Mouse (Mus musculus): ENCODE measurements around the gene Lrrc9.

The Lrrc9 gene

DNA sequence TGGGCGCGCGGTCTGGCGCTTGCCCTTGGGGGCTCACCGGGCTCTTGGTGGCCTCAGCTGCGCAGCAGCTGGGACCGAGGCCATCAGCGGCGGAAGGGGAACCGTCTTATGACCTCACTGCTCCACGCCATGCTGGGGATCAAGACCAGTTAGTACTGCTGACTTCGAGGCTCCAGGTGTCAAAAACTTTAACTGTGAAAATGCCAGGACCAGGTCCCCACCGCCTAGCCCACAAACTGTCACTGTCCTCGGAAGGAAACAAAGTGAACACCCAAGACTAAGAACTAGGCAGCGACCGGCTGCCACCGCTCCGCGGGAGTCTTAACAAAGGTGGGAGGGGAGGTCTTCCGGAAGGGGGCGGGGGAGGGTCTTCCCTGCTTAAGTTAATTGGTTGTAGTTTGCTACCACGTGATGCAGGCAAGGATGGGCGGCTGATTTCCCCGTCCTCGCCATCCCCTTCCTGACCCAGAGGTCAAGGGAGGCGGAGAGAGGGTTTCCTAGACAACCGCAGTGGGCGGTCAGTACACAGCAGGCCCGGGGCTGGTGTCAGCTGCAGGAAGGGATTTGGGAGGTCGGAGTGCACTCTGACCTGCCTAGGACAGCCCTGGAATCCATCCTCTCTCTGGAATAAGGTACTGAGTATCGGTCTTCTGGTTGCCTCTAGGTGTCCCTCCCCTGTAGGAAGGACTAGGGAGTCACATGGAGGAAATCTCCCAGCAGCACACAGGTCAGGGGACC, at the start of gene Lrrc9:
Gene Lrrc9 (plus strand): TSS at position 28 of the 738 bp plus-strand sequence.
- no peak for DNase-seq (ENCODE audit: extremely low read depth, low read depth)

DNA sequence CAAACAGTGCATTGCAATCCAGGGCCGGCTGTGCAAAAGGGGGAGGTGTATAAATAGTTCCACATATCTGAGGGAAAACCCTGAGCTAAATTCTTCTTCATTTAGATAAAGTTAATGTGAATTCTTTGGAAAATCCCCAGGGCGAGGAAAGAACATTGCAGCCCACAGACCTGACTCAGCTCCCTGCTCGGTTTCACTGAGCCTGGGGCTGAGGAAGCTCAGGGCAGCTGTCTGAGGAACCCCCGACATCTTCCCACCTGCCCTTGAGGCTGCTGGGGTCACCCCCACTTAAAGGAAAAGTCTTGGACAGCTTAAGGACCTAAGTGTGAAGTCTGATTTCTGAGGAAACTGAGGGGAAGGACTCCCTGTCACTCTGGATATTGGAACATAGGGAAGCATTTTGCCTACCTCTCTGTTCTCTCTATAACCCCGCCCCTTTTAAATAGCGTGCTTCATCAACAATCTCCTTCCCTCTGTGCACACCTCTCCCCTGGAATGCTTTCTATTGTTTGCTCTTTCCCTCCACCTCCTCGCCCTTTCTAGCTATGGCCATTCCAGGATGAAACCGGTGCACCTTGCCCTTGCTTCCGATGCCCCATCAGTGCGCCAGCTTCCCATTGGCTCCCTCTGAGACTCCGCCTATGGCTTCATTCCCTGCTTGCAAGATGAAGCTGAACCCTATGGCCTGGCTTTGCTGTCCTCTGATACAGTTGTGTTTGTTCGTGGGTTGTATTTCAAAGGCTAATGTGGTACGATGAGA, 48.4 kb upstream of the Lrrc9 start:
- DNase-seq (ENCODE audit: extremely low read depth, low read depth) = no peak

DNA sequence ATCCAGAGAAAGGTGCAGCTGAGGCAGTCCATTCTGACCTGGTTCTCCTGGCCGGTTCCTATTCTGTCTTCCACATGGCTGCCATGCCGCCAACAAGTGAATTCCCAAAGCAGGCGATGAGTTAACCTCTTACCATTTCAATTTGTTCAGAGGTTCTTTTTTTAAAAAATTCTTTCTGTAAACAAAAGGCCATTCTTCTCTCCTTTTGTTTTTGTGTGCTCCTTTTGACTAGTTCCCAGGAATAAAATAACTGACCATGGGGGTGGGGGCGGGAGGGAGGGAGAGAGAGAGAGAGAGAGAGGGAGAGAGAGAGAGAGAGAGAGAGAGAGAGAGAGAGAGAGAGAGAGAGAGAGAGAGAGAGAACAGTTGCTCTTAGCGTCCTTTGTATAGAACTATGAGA, 36.6 kb upstream of the Lrrc9 start:
- DNase-seq (ENCODE audit: extremely low read depth, low read depth) = no peak

DNA sequence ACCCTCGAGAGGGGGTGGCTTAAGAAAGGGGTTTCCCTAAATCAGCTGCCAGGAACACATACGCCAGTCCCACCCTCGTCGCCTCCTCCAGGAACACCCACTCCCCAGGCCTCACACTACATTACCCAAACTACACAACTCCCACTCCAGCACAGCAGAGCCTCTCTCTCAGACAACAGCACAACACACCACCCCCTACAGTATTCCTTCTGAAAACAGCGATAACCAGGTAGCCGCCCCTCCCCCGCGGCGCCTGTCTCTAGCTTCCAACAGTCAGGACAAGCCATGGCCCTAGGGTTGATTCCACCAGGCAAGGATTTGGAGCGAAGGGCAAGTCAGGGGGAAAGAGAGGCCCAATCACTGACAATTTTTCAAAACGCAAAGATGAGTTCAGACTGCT, 34.5 kb upstream of the Lrrc9 start:
- no peak for DNase-seq (ENCODE audit: extremely low read depth, low read depth)

DNA sequence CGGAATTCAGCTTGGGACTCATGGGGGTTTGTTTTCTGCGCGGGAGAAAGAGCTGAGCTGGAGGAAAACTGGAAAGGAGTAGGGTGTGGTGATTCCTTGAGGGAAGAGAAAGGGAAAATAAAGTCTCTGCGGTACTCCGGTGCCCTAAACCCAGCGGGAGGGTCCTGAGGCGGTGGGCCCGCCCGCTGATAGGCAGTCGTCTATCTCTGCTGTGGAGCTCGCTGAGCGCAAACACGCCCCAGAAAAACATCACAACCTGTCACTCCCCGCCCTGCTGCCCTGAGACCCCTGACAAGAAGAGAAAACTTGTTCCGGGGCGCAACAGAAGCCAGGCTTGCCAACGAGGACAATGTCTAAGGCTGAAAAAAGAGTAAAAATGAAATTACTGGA, 34.0 kb upstream of the Lrrc9 start:
- DNase-seq (ENCODE audit: extremely low read depth, low read depth) = no peak

DNA sequence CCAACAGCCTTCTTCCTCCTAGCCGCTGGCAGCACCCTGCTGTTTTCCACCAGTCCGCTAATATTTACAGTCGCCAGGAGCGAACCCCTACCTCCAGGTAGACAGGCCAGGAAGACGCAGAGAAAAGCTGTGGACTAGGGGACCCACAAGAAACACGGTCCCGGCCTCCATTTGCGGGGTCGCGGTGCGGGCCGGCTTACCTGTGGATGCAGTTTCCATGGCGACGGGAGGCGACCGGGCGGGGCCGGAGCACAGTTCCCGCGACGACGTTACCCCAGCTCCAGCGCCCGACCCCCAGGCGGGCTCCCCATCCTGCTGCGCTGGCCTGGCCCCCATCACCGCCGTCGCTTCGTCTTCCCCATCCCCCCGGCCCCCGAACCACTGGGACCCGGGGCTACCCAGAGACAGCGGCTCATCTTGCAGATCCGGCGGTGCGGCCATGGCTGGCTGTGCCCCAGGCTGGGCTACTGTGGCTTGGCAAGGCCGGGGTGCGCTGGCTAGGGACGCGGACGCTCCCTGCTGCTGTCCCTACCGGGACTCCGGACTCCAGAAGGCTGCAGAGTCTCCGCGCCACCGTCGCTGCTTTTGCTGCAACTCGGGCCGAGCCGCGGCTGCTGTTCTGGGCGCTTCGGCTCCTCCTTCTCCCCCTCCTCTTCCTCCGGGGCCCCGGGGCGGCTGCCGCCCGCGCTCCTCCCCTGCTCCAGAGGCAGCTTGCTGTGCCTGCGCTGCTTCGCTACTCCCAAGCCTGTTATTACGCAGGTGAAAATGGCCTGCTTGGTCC, 33.4 kb upstream of the Lrrc9 start:
- DNase-seq (ENCODE audit: extremely low read depth, low read depth) = no peak

DNA sequence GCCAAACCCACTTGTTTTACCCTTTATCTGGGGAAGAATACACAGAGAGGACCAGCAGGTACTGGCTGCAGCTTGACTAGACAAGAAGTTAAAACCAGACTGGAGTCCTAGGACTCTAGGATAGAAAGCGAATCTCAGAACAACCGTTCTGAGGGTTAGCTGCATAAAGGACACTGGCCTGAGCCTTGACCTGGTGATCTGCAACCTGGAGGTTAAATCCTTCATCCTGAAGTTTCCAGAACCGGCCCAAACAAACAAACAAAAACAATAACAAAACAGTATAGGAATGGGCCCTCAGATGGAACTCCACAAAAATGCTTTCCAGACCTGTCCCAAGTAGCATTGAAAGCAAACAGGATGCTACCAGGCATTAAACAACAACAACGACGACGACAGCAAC, 32.7 kb upstream of the Lrrc9 start, which contains the start of gene Rtn1:
Gene Rtn1 (minus strand): TSS at position 101 of the 400 bp plus-strand sequence.
- no peak for DNase-seq (ENCODE audit: extremely low read depth, low read depth)

DNA sequence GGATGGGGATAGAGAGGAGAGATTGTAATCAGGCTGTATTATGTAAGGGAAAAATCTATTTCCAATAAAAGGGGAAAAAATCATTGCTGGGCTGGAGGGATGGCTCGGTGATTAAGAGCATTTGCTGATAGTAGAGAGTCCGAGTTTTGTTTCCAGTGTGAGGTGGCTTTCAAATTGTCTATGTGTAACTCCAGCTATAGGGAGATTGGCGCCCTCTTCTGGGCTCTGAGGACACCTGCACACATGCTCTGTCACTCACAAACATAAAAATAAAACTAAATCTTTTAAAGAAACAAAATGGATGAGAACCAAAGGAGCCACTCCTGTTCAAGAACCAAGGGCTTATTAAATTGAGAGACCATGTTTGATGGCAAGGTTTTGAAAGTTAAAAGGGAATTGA, 23.9 kb upstream of the Lrrc9 start:
- DNase-seq (ENCODE audit: extremely low read depth, low read depth) = peak; percentile 16

DNA sequence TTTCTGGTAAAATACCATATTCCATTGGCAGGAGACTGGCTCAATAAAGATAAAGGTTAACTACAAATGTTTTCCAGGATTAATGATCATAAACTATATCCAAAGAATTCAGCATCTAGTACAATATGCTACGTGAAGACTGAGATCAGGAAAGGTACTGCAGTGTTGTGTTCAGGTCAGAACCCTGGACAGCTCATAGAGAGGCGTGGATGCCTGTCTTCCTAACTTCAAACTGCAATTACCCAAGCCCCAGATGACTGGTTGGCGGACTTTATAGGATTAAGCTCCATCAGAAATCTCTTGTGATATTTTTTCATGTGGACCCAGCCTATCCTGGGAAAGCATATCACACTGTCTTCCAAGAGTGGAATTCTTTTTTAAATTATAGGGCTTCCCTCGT, 19.0 kb upstream of the Lrrc9 start:
- DNase-seq (ENCODE audit: extremely low read depth, low read depth) = no peak

DNA sequence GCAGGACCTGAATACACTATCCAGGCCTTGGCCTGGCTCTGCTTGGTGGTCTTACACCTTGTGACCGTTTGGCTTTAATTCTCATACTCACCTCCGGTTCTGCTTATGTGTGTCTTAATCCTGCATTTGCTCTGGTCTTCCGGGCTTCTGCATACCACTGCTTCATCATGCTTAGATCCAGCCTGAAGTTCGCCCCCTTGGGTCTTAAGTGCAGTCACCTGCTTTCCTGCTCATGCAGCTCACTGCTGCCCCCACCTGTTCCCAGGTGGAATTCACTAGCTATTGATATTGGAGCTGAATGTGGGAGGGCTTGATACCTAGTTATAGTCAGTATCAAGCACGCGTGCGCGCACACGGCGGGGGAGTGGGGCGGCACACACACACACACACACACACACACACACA, 13.9 kb upstream of the Lrrc9 start:
- no peak for DNase-seq (ENCODE audit: extremely low read depth, low read depth)

DNA sequence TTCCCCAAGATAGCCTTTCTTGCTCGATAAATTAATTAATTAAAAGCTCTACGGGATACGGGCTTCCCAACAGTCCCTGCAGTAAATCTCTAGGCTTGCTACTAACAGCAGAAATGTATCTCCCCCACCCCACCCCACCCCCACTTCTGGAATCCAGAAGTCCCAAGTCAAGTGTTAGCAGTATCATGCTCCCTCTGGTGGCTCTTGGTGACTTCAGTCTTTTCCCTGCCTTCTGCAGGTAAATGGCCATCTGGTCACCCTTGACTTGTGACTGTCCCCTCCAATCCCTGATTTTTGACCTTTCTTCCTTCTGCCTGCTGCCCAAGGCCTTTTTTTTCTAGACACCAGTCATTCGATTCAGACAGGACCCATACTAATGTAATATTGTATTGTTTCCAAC, 9.5 kb upstream of the Lrrc9 start:
- no peak for DNase-seq (ENCODE audit: extremely low read depth, low read depth)

DNA sequence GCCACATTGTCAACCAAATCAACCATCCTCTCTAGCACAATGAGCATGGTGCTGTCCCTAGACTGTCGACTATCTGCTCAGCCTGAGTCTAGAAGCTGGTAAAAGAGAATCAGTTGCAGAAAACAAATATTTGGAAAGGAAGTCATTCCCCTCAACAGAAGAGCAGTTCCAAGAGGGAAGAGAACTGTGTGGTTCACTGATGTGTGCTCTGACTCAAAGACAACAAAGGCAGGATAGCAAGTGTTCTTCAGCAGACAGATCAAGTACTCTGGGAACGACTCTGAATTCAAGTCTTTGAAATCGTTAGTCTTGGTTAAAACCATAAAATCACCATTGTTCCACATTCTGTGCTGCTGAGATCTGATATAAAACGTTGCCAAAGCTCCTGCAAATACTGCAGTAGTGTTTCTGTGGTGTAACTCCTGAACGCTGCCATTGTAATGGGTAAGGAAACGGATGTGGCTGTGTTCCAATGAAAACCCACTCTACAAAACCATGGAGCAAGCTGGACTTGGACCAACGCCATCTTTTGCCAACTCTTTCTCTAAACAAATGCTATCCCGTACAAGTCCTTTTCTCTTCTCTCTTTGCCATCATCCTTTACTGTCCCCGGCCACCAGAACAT, 8.3 kb upstream of the Lrrc9 start:
- no peak for DNase-seq (ENCODE audit: extremely low read depth, low read depth)

DNA sequence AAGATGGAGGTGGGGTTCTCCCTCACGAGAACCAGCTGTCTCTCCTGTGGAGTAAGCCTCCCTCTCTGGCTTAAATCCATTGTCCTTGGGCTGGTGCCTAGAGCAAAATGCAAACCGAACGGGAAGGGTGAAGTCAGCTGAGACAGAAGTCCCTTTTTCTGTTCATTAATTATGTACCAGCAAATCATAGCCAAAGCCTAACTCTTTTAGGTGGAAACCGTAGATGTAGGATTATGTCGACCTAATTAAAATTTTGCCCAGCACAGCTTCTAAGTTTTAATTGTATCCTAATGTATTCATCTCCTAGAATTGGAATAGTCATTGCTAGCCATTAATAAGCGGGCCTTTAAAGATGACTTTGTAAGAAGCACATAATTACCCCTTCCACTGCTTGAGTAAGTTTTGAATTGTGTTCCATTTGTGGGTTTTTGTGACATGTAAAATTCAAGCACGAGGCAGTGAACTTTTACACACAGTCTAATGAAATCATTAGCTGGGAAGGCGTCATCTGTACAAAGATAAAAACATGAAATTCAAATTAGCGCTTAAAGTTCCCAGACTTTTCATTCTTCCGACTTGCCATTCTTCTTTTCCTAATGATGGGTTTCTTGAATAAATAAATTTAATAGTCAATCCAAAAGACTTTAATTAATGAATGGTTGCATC, 3.9 kb upstream of the Lrrc9 start:
- no peak for DNase-seq (ENCODE audit: extremely low read depth, low read depth)

DNA sequence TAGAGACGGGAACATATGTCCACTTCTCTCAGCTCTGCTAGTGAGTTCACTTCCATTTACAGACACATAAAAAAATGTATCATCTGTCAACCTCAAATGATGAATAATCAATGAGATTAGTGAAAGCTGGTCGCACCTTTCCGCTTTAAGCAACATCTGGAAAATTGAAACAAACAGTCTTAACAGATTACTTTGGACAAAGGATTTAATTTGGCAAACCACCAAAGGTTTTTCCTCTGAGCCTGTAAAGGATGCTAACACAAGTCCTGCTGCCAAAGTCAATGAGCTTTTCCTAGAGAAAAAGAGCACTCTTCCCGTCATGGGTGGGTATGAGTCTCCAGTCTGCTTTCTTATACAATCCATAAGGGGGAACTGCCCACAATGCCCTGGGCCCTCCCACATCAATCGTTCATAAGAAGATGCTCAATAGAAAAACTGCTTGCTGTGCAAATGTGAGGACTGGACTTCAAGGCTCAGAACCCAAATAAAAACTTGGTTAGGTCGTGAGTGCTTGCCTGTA, 2.6 kb upstream of the Lrrc9 start:
- DNase-seq (ENCODE audit: extremely low read depth, low read depth) = no peak

DNA sequence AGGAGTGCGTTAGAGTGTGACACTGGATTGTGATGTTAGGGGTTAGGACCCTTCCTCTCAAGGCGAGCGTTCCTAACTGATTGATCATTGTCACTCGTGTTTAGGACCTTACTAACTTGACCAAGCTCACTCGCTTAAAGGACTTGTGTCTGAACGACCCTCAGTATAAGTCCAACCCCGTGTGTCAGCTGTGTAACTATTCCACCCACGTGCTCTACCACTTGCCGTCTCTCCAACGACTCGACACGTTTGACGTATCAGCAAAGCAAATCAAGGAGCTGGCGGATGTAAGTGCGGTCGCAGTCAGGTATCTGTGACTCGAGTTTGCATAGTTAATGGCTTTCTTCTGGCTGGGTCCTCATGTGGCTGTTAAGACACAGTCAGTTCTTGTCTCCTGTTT, 12.3 kb downstream of the Lrrc9 start:
- DNase-seq (ENCODE audit: extremely low read depth, low read depth) = no peak

DNA sequence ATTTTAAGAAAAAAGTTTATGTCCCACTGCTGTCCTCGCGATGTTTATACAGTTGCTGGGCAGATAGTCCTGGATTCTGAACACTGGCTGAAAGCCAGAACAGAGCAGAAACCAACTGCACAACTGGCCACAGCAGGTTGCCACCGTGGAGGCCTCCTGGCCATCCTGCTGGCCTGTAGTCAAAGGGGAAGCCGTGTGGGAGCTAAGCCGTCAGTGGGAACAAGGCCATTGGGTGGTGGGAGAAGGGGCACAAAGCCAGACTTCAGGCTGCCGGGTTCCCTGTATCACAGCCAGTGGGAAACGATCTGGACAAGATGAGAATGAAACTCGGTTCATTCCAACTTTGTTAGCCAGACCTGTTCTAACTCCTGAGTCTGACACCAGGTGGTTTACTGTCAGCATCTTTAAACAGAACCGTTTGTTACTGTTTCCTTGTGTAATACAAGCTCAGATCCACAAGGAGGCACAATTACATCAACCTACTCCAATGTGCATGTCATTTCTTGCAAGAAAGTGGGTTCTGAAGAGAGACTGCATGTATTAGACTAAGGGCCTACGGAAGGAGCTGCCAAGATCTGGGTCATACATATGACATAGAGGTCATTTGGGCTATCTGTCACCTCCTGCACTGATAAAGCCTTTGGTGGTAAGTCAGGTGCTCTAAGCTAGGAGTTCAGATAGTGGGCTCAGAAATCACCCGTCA, 19.7 kb downstream of the Lrrc9 start:
- peak; percentile 28 for DNase-seq (ENCODE audit: extremely low read depth, low read depth)

DNA sequence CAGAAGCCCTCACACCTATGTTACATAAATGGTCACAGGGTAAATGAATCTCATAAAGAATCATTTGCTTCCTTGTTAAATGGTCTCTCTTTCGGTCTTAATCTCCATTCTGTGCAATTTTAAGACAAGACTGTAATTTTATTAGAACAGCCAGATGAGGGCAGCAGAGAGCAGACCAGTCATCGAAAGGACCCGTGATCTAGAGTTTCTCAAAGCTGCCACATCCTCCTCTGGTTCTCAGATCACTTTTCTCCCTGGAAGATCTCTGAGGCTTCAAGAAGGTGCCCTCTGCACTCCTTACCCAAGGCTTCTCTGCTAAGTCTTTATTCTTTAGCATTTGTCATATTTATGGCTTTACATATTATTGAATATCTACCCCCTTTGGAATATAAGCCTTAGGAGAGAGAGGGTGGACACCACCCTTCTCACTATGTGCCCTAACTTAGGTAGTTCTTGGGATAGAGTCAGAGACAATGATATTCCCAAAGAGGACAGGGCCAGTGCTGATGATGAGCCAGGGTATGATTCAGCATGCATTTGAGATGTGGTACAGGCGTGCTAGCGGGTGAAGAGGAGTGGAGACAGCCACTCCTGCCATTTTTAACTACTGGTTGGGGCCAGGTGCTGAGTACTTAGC, 20.3 kb downstream of the Lrrc9 start:
- DNase-seq (ENCODE audit: extremely low read depth, low read depth) = peak; percentile 50

DNA sequence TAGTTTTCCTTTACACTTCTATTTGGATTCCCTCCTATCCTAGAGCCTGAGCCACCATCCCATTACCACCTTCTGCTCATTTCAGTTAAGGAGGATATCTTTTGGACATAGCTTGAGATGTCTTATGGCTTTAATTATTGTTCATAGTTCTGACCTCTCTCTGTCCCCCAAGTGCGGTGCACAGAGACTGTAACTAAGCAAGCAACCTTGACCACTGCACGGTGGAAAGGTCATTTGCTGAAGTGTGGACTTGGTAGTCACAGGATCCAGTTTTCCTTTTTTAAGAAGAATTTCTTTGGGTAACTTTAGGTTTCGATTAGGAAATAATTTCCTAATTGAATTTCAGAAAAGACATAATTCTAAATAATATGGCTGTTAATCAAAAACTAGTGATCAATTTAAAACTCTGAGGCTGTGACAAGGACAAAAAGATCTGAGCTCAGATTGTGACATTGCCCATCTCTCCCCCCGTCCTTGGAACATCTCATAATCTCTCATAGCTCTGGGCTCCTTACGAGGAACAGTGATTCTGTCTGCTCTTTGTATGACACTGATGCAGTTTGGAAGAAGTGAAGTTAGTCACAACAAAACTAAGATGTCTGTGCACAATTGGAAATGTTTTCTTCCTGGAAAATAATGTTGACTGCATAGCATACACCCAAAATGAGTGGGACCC, 24.3 kb downstream of the Lrrc9 start:
- DNase-seq (ENCODE audit: extremely low read depth, low read depth) = no peak

DNA sequence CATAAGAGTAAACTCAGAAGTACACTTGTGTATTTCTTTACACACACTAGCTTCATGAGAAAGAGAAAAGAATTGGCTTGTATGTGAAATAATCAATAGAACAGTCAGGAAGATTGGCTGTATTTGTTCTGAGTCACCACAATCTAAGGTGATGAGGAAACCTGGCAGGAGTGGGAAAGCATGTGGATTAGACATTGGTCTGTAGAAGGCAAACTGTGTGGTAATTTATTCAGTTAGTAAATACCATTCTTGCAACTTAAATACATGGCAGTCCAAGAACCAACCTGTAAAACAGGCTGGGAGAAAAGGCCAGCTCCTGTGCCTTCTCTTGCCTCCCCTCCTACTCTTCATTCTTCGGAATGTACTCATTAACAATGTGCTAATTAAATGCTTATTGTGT, 25.6 kb downstream of the Lrrc9 start:
- no peak for DNase-seq (ENCODE audit: extremely low read depth, low read depth)

Measured in MEL-GATA-1-ER (cell line).